Mouse (Mus musculus) stomach, postnatal 0 days (tissue): ENCODE measurements around the gene Gli2.

Experiments used
- CTCF ChIP-seq: IDR thresholded peaks from 2 replicates; pipeline ENCODE4 v1.5.1; 2016; ENCODE audit warnings: antibody characterized with exemption, low read depth, mild to moderate bottlenecking, moderate library complexity
- EP300 ChIP-seq: optimal IDR thresholded peaks from 2 replicates; pipeline ENCODE3; 2016; ENCODE audit warnings: antibody characterized with exemption

DNA sequence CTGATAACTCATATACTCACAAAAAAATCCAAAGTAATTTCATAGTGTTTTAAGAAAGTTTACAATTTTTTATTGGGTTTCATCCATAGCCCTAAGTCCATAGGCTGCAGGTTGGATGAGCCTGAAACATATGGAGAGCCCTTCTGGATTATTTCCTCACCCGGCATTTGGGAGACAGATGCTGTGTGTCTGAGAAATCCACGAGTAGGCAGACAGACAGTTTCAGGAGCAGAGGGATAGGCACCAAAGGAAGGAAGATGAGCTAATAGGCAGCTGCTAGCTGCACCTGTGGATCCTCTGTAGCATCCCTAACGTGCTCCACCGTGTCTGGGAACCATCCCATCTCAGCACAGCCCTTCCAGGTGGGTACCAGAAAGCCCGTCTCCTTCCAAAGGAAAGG, 251.3 kb downstream of the Gli2 start:
- TF ChIP-seq CTCF: no peak
- no peak for TF ChIP-seq EP300
